Mouse (Mus musculus): ENCODE results near the gene Mov10l1. TPM values are rescaled to one million over a fixed set of nuclear protein-coding genes. Genes with fewer than 3 reads are reported as not detected.

Mov10l1 gene
- total and polyA plus RNA-seq, 2 experiments from 2014 or later, result not detected

DNA sequence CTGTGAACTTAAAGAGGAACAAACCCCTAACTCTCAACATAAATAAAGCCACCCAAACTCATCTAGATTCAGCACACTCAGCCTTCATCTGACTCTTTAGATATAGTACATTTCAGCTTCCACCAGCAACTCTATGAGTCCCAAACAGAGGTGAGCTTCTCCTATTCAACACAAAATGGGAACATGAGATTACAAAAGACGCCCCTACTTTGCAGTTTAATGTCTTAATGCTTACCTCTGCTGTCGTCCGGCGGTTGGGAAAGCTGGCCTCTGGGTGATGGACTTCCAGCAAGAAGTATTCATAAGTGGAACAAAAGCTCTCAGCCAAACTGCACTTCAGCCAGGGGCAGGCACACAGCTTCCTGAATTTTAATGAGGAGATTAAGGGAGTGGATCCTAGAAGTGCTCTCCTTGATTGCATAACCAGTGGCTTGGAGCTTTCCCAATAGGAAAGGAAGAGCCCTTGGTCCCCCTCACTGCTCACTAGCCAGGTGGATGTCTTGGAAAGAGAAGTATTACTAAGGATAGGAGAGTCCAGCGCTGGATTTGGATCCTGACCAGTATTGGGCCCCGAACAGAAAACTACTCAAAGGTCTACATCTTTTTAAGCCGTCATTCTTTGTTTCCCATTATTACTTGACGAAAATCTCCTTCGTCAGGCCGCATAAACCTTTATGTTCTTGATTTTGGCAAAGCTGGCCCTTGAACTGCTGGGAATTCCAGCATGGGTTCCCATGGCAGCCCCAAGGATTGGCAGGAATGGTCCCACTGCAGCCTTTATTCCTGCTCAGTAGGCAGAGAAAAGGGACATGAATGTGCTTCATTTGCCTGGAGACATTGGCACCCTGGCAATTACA, 4.2 kb upstream of the Mov10l1 start, which contains the start of gene Mlc1:
Gene Mlc1 (minus strand): TSS at position 727 of the 857 bp plus-strand sequence.
- 18% methylated on average over 10 of the region's 10 CpGs for WGBS
- ATAC-seq, result peak; percentile 96
- peak; percentile 80 for DNase-seq (ENCODE audit: low spot score)
- Histone ChIP-seq H3K27ac (peak within 1 kb of the TSS; percentile 70), H3K9ac (replicated peaks; ENCODE audit: low read length) (no peak within 1 kb of the TSS; the same call in 1 of the 2 replicates), H3K27me3 (ENCODE audit: insufficient read depth, low read length) (no peaks in the 10 kb centered on the region), H3K4me1 (ENCODE audit: insufficient read depth, low read length) (no peaks in the 10 kb centered on the region), H3K36me3 (ENCODE audit: insufficient read depth, low read length) (no peaks in the 10 kb centered on the region), H3K4me2 (ENCODE audit: low read depth, low read length) (peak within 1 kb of the TSS; percentile 41), H3K9me3 (ENCODE audit: low read length) (no peaks in the 10 kb centered on the region), H3K4me3 (ENCODE audit: low read length) (peak within 1 kb of the TSS; percentile 9)
- no peak for TF ChIP-seq CTCF (IDR thresholded peaks at IDR 0.05; ENCODE audit: low read depth)

DNA sequence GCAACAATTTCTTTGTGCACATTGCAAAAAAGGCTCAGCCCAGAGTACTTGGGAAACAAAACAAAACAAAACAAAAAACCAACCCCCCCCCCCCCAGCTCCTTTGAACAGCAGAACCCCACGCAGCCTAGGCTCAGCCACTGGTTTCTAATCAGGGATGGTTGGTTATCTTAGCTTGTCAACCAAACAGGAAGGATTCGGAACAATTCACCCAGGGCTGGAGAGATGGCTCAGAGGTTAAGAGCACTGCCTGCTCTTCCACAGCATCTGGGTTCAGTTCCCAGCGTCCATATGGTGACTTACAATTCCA, 3.6 kb upstream of the Mov10l1 start:
- no peak for DNase-seq (ENCODE audit: low spot score)
- 10% methylated on average over 3 of the region's 3 CpGs for WGBS
- ATAC-seq, result no peak

DNA sequence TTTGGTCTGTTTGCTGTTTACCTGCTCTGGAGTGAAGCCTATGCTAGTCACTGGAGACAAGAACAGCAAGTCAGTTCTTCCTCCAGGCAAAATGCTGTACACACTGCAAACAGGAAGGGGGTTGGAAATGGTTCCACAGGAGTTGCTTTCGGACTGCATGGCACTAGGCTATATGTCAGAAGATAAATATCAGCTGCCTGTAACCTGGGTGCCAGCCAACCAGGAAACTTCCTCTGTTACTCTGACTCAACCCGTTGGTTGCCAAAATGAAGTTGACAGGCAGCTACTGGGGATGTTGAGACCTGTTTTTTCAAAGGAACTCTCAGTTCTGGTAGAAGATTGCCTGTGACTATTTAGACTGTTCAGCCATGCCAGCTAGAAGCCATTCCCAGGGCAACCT, 6.5 kb downstream of the Mov10l1 start:
- Histone ChIP-seq H3K36me3 (ENCODE audit: insufficient read depth, low read length) (no peaks in the 10 kb centered on the region), H3K4me1 (ENCODE audit: insufficient read depth, low read length) (no peaks in the 10 kb centered on the region), H3K4me2 (ENCODE audit: low read depth, low read length) (no peak overlapping the region), H3K27me3 (ENCODE audit: insufficient read depth, low read length) (no peaks in the 10 kb centered on the region), H3K4me3 (ENCODE audit: low read length) (no peak overlapping the region), H3K27ac (no peak overlapping the region), H3K9me3 (ENCODE audit: low read length) (no peaks in the 10 kb centered on the region), H3K9ac (replicated peaks; ENCODE audit: low read length) (no peak overlapping the region)
- 62% methylated on average over 2 of the region's 2 CpGs for WGBS
- no peak for ATAC-seq
- no peak for DNase-seq (ENCODE audit: low spot score)
- no peak for TF ChIP-seq CTCF (IDR thresholded peaks at IDR 0.05; ENCODE audit: low read depth)

More for the DNA sequence above, 3.6 kb upstream of the Mov10l1 start:
- Histone ChIP-seq H3K4me2 (ENCODE audit: low read depth, low read length) (no peak overlapping the region), H3K4me1 (ENCODE audit: insufficient read depth, low read length) (no peaks in the 10 kb centered on the region), H3K9me3 (ENCODE audit: low read length) (no peaks in the 10 kb centered on the region), H3K27me3 (ENCODE audit: insufficient read depth, low read length) (no peaks in the 10 kb centered on the region), H3K27ac (peak overlapping the region; percentile 70; the same call in 1 of the 2 replicates), H3K4me3 (ENCODE audit: low read length) (no peak overlapping the region), H3K36me3 (ENCODE audit: insufficient read depth, low read length) (no peaks in the 10 kb centered on the region), H3K9ac (replicated peaks; ENCODE audit: low read length) (no peak overlapping the region)
- no peak for TF ChIP-seq CTCF (IDR thresholded peaks at IDR 0.05; ENCODE audit: low read depth)

DNA sequence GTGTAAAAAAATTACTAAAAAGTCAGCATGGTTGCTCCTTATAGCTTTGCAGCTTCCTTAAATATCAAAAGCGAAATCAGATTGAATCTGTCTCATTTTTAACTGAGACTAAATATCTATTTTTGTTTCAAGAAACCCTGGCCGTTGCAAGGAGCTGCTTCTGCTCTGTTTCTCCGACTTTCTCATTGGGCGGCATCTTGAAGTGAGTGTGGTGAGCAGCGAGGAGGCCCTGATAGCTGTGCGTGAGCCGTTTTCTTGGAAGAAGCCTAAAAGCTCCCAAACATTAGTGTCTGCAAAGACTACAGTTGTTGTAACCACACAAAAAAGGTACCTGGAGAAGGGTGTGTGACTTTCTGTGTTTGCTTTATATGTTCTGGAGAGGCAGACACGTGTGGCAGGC, 15.9 kb downstream of the Mov10l1 start:
- Histone ChIP-seq H3K4me3 (ENCODE audit: low read length) (no peak overlapping the region), H3K4me2 (ENCODE audit: low read depth, low read length) (no peak overlapping the region), H3K9me3 (ENCODE audit: low read length) (no peaks in the 10 kb centered on the region), H3K27ac (no peak overlapping the region), H3K9ac (replicated peaks; ENCODE audit: low read length) (no peak overlapping the region), H3K27me3 (ENCODE audit: insufficient read depth, low read length) (no peaks in the 10 kb centered on the region), H3K36me3 (ENCODE audit: insufficient read depth, low read length) (no peaks in the 10 kb centered on the region), H3K4me1 (ENCODE audit: insufficient read depth, low read length) (no peaks in the 10 kb centered on the region)
- no peak for ATAC-seq
- no peak for TF ChIP-seq CTCF (IDR thresholded peaks at IDR 0.05; ENCODE audit: low read depth)
- 78% methylated on average over 8 of the region's 8 CpGs for WGBS
- no peak for DNase-seq (ENCODE audit: low spot score)

DNA sequence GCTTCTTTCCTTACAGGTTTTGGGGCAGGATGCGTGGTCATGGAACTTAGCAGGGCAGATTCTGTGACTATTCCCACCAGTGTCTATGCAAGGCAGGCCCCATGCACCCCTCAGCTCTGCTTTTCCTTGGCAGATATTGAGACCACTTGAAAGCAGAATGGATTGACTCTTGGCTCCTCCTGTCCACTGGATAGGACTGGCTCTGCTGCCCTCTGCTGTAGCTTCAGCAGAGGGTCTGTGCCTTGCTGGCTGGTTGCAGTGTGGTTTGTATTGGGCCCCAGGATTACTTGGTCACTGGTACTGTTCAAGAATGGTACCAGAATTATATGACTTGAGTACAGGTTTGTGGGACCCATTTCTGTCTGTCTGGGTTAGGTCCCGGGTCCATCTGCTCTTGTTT, 16.4 kb downstream of the Mov10l1 start:
- TF ChIP-seq CTCF (IDR thresholded peaks at IDR 0.05; ENCODE audit: low read depth), result peak; percentile 76
- Histone ChIP-seq H3K9ac (replicated peaks; ENCODE audit: low read length) (no peak overlapping the region), H3K4me3 (ENCODE audit: low read length) (no peak overlapping the region), H3K36me3 (ENCODE audit: insufficient read depth, low read length) (no peaks in the 10 kb centered on the region), H3K9me3 (ENCODE audit: low read length) (no peaks in the 10 kb centered on the region), H3K4me1 (ENCODE audit: insufficient read depth, low read length) (no peaks in the 10 kb centered on the region), H3K4me2 (ENCODE audit: low read depth, low read length) (no peak overlapping the region), H3K27ac (no peak overlapping the region), H3K27me3 (ENCODE audit: insufficient read depth, low read length) (no peaks in the 10 kb centered on the region)
- ATAC-seq, result peak; percentile 70; the same call in 1 of the 2 replicates
- WGBS, result 76% methylated on average over 2 of the region's 2 CpGs
- DNase-seq (ENCODE audit: low spot score), result peak; percentile 67

DNA sequence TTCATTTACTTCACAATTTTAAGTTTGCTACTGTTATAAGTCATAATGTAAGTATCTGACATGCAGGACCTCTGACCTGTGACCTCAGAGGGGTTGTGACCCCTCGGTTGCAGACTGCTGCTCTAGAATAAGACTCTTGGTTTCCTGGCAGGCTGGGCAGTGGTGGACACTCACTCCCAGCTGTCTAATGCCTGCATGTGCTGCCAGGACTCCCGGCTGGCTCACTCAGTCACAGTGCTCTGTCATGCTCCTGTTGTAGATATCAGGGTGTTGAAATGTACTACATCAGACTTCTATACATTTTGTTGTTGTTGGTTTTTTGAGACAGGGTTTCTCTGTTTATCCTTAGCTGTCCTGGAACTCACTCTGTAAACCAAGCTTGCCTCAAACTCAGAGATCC, 17.7 kb downstream of the Mov10l1 start:
- no peaks in the 10 kb centered on the region for H3K27me3 ChIP-seq (ENCODE audit: insufficient read depth, low read length)
- H3K9ac ChIP-seq (replicated peaks; ENCODE audit: low read length), result no peak overlapping the region
- no peaks in the 10 kb centered on the region for H3K9me3 ChIP-seq (ENCODE audit: low read length)
- TF ChIP-seq CTCF (IDR thresholded peaks at IDR 0.05; ENCODE audit: low read depth), result no peak
- H3K4me1 ChIP-seq (ENCODE audit: insufficient read depth, low read length), result no peaks in the 10 kb centered on the region
- DNase-seq (ENCODE audit: low spot score) (no peak), ATAC-seq (no peak)
- no peak overlapping the region for H3K27ac ChIP-seq
- H3K4me3 ChIP-seq (ENCODE audit: low read length), result no peak overlapping the region
- no peaks in the 10 kb centered on the region for H3K36me3 ChIP-seq (ENCODE audit: insufficient read depth, low read length)
- 50% methylated on average over 2 of the region's 2 CpGs for WGBS
- no peak overlapping the region for H3K4me2 ChIP-seq (ENCODE audit: low read depth, low read length)

DNA sequence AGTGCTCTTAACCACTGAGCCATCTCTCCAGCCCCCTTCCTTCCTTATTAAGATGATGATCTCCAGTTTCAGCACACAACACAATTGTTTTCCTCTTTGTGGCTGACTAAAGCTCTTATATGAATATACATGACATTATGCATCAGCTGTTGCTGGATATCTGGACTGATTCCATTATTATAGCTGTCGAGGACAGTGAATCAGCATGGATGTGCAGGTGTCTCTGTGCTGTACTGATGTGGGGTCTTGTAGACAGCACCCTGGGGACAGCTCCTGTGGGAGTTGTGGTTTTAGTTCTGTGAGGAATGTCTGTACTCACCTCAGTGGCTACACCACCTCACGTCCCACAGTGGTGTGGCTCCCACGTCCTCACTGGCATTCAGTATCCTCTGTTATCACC, 18.5 kb downstream of the Mov10l1 start:
- Histone ChIP-seq H3K27ac (no peak overlapping the region), H3K36me3 (ENCODE audit: insufficient read depth, low read length) (no peaks in the 10 kb centered on the region), H3K27me3 (ENCODE audit: insufficient read depth, low read length) (no peaks in the 10 kb centered on the region), H3K4me3 (ENCODE audit: low read length) (no peak overlapping the region), H3K4me1 (ENCODE audit: insufficient read depth, low read length) (no peaks in the 10 kb centered on the region), H3K4me2 (ENCODE audit: low read depth, low read length) (no peak overlapping the region), H3K9me3 (ENCODE audit: low read length) (no peaks in the 10 kb centered on the region), H3K9ac (replicated peaks; ENCODE audit: low read length) (no peak overlapping the region)
- 70% methylated on average over 3 of the region's 3 CpGs for WGBS
- no peak for DNase-seq (ENCODE audit: low spot score)
- TF ChIP-seq CTCF (IDR thresholded peaks at IDR 0.05; ENCODE audit: low read depth), result no peak
- no peak for ATAC-seq
